Mouse (Mus musculus) thymus, postnatal 36 days (tissue): ENCODE measurements around the gene Mpp4.

Experiments used
- DNase-seq, 2 experiments: peaks; one replicate each; pipeline ENCODE4 v3.0.0; 2022; ENCODE audit warnings: mixed read lengths in 2 of 2

Gene Mpp4

GRCm38 (mm10) chr1:59163030-59163461 lies at the start of gene Mpp4:
Gene Mpp4 (minus strand): TSS chr1:59163389.
- DNase-seq = peak; percentile 73 to 84

- DNase-seq = no peak
Measured at GRCm38 (mm10) chr1:59212951-59213350, 49.8 kb upstream of the Mpp4 start.

GRCm38 (mm10) chr1:59212076-59212779 lies 49.0 kb upstream of the Mpp4 start:
- DNase-seq = no peak

- DNase-seq = no peak
Measured at GRCm38 (mm10) chr1:59211651-59212050, 48.5 kb upstream of the Mpp4 start.

GRCm38 (mm10) chr1:59208331-59208730 lies 45.1 kb upstream of the Mpp4 start:
- DNase-seq = no peak

GRCm38 (mm10) chr1:59204489-59204888 lies 41.3 kb upstream of the Mpp4 start:
- no peak for DNase-seq

GRCm38 (mm10) chr1:59202367-59202766 lies 39.2 kb upstream of the Mpp4 start:
- DNase-seq = no peak

GRCm38 (mm10) chr1:59201561-59201960 lies 38.4 kb upstream of the Mpp4 start:
- no peak for DNase-seq

- no peak for DNase-seq
Measured at GRCm38 (mm10) chr1:59200960-59201359, 37.8 kb upstream of the Mpp4 start.

- DNase-seq = no peak
Measured at GRCm38 (mm10) chr1:59194979-59195378, 31.8 kb upstream of the Mpp4 start.

GRCm38 (mm10) chr1:59187786-59188185 lies 24.6 kb upstream of the Mpp4 start:
- DNase-seq = no peak

GRCm38 (mm10) chr1:59186317-59186716 lies 23.1 kb upstream of the Mpp4 start:
- DNase-seq = no peak

GRCm38 (mm10) chr1:59185410-59185809 lies 22.2 kb upstream of the Mpp4 start:
- DNase-seq = no peak

GRCm38 (mm10) chr1:59183045-59183444 lies 19.9 kb upstream of the Mpp4 start:
- no peak for DNase-seq

GRCm38 (mm10) chr1:59182373-59182772 lies 19.2 kb upstream of the Mpp4 start:
- no peak for DNase-seq

GRCm38 (mm10) chr1:59180003-59180402 lies 16.8 kb upstream of the Mpp4 start:
- peak; percentile 32 to 52 for DNase-seq

GRCm38 (mm10) chr1:59178401-59178800 lies 15.2 kb upstream of the Mpp4 start:
- DNase-seq = no peak

GRCm38 (mm10) chr1:59174514-59175373 lies 11.6 kb upstream of the Mpp4 start:
- no peak for DNase-seq

- peak; percentile 49 to 68 for DNase-seq
Measured at GRCm38 (mm10) chr1:59173023-59173422, 9.8 kb upstream of the Mpp4 start.

- peak; percentile 36 to 42 for DNase-seq
Measured at GRCm38 (mm10) chr1:59171875-59172274, 8.7 kb upstream of the Mpp4 start.

GRCm38 (mm10) chr1:59170290-59170689 lies 7.1 kb upstream of the Mpp4 start:
- DNase-seq = no peak

- no peak for DNase-seq
Measured at GRCm38 (mm10) chr1:59169586-59169985, 6.4 kb upstream of the Mpp4 start.

- no peak for DNase-seq
Measured at GRCm38 (mm10) chr1:59168556-59168955, 5.4 kb upstream of the Mpp4 start.
